Mouse (Mus musculus) spleen, adult 2 months (tissue): ENCODE data around the gene Polr2h.

Source experiments
- CTCF ChIP-seq: fragments of 200-500 bp; IDR thresholded peaks from 2 replicates; pipeline ENCODE4 v1.5.1; 2011; ENCODE audit warnings: mild to moderate bottlenecking, inconsistent platforms; ENCODE audit not compliant: insufficient read depth, insufficient read length, insufficient replicate concordance; ENCODE audit errors: extremely low read depth
- POLR2A ChIP-seq: fragments of 200-500 bp; IDR thresholded peaks from 2 replicates; pipeline ENCODE4 v1.6.1; 2011; ENCODE audit warnings: low read depth, low read length, inconsistent platforms

DNA sequence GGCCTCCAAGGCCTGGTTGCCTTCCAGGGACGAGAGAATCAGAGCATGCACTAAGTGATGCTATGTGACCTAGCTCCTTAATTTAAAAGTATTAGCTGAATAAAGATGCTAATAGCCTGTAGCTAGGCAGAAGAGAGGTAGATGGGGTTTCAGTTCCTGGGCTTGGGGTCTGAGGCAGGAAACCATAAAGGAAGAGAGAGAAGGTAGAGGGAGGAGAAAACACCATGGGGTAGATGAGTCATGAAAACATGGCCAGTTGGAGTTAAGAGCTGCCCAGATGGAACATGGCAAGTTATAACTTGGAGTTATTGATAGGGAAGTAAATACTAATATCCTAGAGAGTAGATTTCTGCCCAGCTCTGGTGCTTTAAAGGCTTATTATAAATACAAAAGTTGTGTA is 39.9 kb downstream of the Polr2h start:
- TF ChIP-seq CTCF (no peak), POLR2A (no peak)
